Mouse (Mus musculus): ENCODE measurements around the gene Pkp3.
"Not testable (repeated sequence)": the region's sequence is repeated elsewhere in the genome, so short reads cannot be mapped to it uniquely, and the experiment has no call there.

Pkp3 gene

DNA sequence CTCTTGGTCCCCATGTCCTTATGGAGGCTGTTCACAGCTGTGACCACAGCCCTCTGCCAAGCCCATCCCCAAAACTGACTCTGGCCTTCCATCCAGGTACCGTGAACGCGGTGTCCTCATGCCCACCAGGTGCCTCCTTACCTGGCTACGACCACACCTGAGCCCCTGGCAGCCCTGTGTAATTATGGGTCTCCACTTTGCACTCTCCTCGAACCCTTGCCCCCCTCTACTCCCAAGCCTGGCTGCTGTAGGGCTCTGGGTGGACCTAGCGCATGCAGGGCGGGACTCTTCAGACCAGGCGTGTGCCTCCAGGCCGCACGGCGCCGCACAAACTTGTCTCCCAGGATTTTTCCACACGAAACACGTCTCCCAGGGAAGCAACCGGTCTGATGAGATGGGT, at the start of gene Pkp3:
Gene Pkp3 (plus strand): TSS at position 378 of the 400 bp plus-strand sequence.
- DNase-seq (ENCODE audit: low spot score): no peak

DNA sequence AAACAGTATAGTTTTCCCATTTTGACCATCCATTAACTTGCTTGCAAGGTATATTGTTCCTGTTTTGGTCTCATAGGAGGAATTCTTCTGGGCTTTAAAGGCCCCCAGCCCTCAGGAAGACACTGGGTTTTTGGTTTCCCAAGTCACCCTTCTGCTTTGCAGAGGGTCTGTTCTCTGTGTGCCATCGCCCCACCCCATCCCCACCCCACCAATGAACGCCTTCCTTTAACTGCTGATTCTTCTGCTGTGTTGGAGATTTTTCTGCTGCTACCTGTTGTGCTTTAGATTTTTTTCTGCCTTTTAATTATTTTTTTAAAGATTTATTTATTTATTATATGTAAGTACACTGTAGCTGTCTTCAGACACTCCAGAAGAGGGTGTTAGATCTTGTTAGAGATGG, 49.2 kb upstream of the Pkp3 start, which contains the start of gene Gm17387:
Gene Gm17387 (plus strand): TSS at position 301 of the 400 bp plus-strand sequence.
- no peak for DNase-seq (ENCODE audit: low spot score)

DNA sequence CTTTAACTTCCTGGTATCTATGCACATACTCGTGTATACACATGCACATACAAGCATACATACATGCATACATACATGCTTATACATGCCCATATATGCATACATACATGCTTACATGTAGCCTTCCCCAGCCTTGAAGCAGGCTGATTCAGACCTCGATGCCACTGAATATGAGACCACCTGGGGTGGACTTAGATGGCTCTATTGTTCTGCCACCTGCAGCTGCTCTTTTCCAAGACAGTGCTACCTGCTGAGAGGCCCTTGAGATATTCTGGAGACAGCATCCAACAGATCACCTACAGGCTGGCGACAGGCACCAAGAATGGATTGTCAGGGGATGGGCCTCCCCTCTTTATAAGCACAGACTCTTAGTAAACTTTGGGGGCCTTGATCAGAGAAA, 47.6 kb upstream of the Pkp3 start:
- DNase-seq (ENCODE audit: low spot score): no peak

DNA sequence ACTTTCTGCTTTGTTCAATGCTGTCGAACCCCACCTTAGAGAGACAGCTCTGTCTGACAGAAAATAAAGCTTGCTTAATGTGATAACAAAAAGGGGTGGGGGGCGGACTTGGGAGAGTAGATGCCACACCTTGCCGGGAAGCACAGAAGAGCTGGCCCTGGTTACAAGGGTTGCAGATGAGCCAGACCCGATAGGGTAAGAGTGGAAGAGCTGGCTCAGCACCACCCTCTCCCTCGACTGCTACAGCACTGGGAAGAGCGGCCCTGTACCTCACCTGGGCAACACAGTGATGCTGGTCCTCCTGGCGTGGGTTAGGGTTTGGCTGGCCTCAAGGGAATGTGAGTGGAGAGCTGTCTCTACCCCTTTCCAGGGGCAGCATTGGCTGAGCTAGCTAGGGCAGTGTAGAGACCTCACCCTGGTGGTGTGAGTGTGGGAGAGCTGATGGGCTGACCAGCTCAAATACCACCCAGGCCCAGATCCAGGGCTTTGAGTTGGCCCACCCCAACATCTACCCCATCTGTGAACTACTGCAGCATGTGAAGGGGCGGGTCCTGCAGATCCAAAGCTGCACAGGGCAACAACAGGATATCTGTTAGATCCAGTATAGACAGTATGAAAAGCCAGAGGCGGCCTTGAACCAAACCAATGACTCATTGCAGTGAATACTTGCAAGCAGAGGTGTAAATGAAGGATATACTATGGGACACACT, 45.4 kb upstream of the Pkp3 start:
- no peak for DNase-seq (ENCODE audit: low spot score)

DNA sequence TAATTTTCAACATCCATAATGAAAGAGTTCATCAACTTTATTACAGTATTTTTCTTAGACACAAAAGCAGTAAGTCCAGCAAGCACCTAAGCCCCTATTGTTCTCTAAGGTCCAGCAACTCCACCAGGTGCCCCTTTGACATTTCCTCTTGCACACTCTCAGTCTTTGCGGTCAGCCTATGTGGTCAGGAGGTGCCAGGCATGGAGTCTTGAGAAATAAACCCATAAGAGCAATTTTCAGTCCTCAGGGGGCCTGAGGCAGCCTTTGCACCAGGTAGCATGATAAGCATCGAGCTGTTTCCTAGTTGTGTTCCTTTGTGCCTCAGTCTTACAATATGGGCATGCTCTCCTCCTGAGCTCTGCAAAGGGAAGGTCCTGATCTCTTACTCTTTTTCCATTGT, 41.4 kb upstream of the Pkp3 start:
- DNase-seq (ENCODE audit: low spot score): not testable (repeated sequence)

DNA sequence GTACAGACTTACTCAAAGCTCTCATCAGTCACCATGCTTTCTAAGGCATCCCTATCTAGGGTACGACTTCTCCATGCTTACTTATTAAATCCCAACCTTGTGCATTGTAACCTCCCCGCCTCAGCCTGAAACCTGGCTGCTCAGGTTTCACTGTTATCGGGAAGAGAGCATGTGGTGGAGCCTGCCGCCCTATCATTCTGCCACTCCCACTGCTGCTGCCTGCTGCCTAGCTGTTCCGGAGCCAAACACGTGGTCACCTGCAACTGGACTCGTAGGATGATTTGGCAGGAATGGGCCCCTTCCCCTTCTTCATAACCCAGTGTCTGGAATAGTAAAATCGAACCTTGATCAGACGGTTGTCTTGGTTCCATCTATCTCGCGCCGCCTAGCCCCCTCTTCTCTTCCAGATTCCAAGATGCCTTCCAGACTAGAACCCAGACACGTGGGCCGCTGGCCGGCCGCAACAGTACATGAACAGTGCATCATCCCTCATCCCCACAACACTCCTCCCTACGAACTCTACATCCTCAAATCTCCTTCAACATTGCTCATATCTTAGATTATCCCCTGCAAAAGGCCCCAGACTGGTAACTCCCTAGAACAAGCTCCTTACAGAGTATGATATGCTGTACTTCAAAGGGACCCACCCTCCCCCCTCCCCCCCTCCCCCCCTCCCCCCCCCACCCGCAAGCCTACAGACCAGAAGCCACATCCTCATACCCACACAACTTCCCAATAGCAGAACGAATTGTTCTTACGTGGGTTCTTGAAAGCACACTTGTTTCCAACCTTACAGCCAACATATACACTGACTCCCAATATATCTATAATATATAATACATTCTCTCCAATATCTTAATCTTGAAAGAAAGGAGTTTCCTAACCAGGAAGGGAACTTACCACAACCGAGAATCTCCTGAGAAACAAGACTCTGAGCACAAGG, 39.7 kb upstream of the Pkp3 start:
- DNase-seq (ENCODE audit: low spot score): no peak

DNA sequence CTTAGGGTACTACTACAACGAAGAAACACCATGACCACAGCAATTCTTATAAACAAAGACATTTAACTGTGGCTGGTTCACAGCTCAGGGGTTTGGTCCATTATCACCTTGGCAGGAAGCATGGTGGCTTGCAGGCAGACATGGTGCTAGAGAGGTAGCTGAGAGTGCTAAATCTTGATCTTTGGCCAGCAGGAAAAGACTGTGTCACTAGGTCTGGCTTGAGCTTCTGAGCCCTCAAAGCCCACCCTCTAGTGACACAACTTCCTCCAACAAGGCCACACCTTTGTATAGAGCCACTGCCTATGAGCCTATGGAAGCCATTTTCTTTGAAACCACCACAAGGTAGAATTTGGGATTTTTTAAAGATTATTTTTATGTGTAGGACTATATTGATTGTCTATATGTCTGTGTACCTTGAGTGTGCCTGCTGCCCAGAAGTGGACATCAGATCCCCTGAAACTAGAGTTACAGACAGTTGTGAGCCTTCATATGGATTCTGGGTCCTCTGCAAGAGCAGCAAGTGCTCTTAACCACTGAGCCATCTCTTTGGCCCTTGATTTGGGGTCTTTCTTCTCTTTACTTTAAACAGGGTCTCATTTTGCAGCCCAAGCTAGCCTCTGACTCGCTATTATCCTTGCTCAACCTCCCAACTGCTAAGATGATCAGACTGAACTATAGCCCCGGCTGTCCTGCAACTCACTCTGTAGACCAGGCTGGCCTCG, 38.5 kb upstream of the Pkp3 start:
- DNase-seq (ENCODE audit: low spot score): no peak

DNA sequence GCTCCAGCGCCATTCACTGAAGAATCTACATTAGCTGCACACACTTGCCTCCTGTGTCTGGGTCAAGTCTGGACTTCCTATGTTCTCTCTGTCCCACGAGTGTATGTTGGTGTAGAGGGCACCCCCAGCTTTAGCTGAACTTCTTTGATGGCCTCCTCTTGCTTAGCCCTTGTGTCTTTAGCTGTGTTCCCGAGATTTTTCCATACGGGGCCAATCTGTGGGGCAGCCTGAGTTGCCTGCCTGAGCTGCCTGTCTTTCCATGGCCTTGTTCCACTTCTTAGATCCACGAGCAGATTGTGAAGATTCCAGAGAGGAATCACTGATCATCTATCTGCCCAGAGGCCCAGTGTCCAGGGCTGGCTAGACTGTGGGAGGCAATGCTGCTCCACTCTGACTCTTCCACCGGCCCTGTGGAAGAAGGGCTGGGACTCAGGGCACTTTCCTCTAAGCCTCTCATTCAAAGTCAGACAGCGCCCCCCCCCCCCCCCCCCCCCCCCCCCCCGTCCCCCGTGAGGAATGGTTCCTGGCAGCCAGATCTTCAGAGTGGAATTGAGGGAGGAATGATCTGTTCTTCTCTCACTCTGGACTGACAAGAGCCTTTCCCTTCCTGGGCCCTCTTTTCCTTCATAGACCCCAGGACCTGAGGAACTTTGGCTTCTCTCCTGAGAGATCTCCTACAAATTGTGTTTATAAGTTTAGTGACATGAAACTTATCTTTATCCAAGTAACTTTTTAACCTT, 37.0 kb upstream of the Pkp3 start:
- DNase-seq (ENCODE audit: low spot score): no peak

DNA sequence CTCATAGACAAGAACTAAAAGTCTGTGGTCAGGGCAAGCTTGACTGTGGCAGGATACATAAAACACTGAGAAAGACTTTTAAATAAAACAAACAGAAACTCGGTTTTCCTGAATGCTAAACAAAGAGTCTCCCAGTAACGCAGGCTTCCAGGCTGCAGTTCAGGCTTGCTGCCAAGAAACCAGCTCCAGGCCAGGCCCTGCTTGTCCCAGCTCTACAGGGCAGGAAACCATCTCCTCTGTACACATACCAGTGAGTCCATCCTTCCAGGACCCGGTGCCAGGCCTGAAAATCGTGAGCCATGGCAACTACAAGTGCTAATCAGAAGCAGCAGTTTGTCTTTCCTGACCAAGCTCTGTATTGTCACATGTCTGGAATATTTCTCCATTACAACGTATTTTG, 36.4 kb upstream of the Pkp3 start:
- DNase-seq (ENCODE audit: low spot score): no peak

DNA sequence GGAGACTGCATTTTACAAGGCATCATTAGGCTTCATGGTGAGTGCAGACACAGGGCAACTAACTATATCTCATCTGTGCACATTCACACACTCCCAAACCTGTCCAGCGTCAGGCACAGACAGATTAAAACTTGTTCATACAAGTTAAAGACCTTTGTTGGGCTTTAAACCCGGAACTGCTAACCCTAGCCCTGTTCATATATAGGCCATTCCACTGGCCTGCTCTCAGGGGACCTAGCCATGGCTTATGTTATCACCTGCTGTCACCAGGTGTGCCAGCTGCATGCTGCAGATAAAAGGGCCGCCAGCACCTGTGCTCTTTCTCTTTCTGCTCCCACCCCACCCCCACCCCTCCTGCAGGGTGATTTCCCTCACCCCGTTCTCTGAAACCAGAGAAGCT, 35.5 kb upstream of the Pkp3 start:
- no peak for DNase-seq (ENCODE audit: low spot score)

DNA sequence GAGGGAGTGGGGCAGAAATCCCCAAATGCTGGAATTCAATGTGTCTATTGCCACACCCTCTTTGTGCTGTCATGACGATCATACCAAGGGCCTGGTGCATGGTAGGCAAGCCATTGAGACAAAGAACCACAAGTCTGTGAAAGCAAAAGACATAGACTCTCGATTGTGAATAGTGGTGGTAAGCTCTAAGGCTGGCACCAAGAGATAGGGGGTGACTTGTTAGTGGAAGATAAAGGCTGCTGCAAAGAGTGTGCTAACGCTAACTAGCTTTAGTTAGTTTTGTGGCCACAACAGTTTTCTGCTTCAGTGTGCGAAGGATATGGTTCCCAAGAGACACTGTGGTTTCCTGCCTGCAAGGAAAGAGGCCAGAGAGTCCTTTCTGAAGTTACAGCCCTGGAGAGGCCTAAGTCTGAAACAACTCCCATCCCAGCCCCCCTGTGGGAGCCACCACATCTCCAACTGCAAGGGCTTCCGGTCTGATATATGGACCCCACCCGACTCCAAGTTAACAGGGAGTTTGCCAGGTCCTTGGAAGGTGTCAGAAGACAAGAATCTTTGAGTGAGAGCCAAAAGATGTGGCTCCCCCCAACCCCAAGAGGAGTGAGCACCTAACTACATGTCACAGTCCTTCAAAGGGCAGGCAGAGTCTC, 31.0 kb upstream of the Pkp3 start:
- DNase-seq (ENCODE audit: low spot score): no peak

DNA sequence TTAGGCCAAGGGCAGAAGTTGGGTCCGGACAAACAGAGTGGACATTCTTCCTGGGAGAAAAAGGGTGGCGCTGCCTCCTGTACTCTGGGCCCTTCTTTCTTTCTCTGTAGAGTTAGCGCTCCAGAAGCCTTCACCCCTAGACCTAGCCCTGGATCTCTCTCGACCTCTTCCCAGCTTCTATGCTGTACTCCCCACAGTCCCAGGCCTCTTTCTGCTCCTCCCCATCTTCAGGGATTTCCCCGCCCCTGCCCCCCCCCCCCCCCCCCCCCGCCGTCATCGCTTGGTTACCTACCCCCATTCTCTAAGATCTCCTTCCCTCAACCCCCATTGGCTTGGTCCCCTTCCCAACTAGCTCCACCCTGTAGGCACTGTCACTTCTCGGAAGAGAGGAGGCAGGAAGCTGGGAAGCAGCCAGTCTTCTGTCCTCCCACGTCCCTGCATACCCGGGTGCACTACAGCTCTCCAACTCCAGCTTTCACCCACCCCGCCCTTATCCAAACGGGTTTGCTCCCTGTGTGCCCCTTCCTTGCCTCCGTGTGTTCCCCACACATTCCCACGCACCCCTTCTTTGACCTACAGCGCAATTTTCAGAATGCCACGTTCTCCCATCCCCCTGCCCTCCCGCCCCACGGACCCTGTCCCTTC, 30.3 kb upstream of the Pkp3 start:
- peak; percentile 71 for DNase-seq (ENCODE audit: low spot score)

DNA sequence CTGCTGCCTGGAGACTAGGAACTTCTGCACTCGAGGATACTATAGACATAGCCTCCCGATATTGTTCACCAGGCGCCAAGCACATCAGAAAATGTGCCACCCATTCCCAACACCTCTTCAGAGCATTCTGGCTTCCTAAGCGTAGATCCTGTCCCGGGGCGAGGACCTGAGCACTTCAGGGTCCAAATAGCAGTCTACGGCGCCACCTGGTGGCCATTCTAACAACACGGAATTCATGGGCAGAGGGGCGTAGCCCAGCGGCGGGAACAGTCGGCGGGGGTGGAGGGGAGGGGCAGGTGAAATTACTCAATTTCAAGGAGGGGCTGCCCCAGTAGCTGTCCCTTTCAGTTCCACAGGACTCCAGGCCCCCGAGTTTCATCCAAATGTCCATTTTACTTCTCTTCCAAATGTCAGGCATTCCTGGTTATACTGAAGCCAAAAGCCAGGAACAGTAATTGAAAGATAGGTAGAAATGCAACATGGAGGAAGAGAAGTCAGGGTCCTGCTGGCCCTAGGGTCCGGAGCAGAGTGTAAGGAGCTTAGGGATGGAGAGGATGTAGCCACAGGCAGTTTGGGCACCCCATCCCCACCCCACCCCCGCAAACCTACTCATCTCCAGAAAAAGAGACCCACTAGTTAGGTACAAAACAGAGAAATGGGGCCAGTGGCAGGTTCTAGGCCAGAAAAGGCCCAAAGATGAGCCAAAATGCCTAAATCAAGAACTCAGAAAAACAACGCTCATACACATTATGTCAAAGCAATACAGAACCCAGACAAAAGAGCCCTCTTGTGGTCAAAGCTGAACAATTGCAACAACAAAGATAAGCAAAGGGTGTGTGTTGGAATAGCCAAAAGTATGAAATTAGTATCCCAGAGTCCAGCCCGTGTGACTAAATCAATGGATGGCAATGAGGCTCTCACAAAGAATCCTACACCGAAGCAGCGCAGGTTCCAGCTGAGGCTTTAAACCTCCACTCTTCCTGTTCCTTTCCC, 29.5 kb upstream of the Pkp3 start:
- peak; percentile 81 for DNase-seq (ENCODE audit: low spot score)

DNA sequence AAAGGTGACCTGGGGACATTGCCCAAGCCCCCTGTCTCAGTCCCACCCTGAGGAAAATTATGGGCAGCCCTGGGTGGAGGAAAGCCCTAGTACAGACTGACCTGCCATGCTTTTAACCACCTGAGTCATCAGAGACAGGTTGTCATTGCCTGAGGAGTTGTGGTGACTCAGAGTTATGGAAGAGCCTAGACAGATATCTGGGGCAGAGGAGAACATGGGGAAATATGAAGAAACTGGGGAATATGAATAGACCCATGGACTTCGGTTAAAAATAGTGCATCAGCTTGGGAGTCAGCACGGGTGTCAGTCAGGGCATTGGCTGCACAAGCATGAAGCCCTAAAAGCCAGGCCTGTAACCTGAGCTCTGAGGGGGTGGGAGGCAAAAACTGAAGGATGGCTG, 28.7 kb upstream of the Pkp3 start:
- DNase-seq (ENCODE audit: low spot score): no peak

DNA sequence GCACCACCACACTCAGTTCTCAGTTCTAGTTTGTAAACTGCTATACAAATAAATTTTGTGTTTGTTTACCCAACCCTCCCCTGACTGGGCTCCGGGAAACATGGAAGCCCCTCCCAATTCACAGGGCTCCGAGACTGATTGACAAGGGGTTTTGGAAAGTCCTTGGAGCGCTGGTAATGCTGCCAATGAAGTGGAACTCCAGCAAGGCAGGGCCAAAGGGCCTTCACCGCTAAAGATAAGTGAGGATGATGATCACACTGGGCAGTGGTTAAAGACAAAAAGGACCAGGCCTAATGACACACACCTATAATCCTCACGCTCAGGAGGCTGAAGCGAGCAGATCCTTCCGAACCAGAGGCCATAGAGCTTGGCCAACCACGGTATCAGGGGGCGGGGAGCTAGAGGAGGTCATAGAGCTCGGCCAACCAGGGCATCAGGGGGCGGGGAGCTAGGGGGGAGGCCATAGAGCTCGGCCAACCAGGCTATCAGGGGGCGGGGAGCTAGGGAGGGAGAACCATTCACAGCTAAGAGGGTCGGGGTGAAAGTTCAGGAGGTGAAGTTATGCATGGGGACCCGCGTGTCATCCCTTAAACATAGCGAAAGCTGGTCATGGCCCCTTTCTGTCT, 26.8 kb upstream of the Pkp3 start:
- no peak for DNase-seq (ENCODE audit: low spot score)

DNA sequence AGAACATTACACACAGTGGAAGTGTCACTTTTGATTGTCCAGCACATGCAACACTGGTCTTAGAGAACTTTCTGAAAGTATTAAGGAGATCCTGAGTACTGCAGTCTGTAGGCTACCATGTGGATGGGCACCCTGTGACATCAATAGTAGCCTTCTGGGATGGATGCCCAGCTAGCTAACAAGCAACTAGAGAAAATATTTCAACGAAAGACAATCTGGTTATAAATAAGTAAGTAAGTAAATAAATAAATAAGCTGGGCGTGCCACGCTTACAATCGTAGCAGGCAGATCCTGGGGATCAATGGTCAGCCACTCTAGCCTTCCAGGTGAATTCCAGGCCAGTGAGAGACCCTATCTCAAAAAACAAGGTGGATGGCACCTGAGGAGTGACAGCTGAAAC, 26.0 kb upstream of the Pkp3 start:
- DNase-seq (ENCODE audit: low spot score): no peak

DNA sequence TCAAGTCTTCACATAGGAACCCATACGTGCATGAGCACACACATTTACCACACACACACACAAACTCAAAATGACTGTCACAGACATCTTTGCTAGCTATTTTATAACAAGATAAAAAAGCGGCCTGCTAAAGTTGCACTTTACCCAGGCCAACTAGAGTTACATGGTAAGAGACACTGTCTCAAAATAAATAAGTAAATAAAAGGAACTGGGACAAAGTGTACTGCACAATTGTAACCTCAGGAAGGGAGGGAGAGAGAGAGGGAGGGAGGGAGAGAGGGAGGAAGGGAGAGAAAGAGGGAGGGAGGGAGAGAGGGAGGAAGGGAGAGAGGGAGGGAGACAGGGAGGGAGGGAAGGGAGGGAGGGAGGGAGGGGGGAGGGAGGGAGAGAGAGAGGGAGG, 25.6 kb upstream of the Pkp3 start:
- no peak for DNase-seq (ENCODE audit: low spot score)

DNA sequence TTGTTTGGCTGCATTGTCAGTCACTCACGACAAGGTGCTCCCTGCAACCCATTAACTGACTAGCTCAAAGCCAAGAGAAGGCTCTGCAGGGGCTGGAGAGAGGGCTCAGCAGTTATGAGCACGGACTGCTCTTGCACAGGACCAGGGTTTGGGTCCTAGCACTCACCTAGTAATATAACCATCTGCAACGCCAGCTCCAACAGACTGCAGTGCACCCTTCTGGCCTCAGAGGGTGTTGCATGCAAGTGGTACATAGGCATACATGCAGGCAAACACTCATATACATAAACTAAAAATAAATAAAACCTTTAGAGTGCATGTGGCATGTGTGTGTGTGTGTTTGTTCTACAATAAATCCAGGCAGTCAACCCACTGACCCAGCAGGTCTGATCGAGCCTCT, 22.2 kb upstream of the Pkp3 start:
- DNase-seq (ENCODE audit: low spot score): no peak

DNA sequence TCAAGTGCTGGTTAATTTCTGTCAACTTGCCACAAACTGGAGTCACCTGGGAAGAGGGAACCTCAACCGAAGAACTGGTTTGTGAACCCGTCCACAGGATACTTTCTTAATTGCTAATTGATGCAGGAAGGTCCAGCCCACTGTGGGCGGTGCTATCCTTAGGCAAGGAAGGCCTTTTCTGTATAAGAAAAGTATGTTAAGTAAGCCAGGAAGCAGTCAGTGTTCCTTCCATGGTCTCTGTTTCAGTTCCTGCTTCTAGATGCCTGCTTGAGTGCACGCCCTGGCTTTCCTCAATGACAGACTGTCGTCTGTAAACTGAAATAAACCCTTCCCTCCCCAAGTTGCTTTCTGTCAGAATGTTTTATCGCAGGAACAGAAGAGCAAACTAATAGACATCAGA, 21.0 kb upstream of the Pkp3 start:
- DNase-seq (ENCODE audit: low spot score): no peak
